11 mouse cellular contexts compared by ENCODE assay signal in genomic region chr12:52397718-52398510, GRCm38 (mm10).
DNase-seq lines count a peak whose midpoint lies in the region; ATAC-seq lines count a peak whose summit lies in the region.
"Had no signal": no experiment of that assay in that cellular context is flagged by ENCODE, and none has a peak within 500 bp of the region (broad histone marks: within the 10 kb centered on the region; RNA-seq: fewer than 3 reads in every experiment).

No protein-coding gene starts in this region.

- WGBS in forebrain, embryonic 10.5 days: 69% methylated on average over 2 of the region's 2 CpGs
- 34% methylated on average over 2 of the region's 2 CpGs for WGBS in forebrain, embryonic 13.5 days
- WGBS in kidney, embryonic 14.5 days: 68% methylated on average over 2 of the region's 2 CpGs
- WGBS in embryonic facial prominence, embryonic 10.5 days: 65% methylated on average over 2 of the region's 2 CpGs

- no peaks in the 10 kb centered on the region for H3K9me3 ChIP-seq in forebrain, embryonic 10.5 days
- no peaks in the 10 kb centered on the region; the same call in 1 of the 2 replicates for H3K9me3 ChIP-seq in forebrain, embryonic 13.5 days (replicated peaks)
- no peaks in the 10 kb centered on the region for H3K9me3 ChIP-seq in kidney, embryonic 14.5 days (ENCODE audit: control insufficient read depth, low read length)
- H3K9me3 ChIP-seq in embryonic facial prominence, embryonic 10.5 days: no peaks in the 10 kb centered on the region
- H3K9me3 ChIP-seq: limb, embryonic 13.5 days had no signal

- no peak overlapping the region for H3K4me3 ChIP-seq in forebrain, embryonic 10.5 days
- H3K4me3 ChIP-seq in forebrain, embryonic 13.5 days: no peak overlapping the region
- no peak overlapping the region for H3K4me3 ChIP-seq in kidney, embryonic 14.5 days (ENCODE audit: low read length)
- H3K4me3 ChIP-seq in embryonic facial prominence, embryonic 10.5 days: no peak overlapping the region
- H3K4me3 ChIP-seq: limb, embryonic 13.5 days had no signal

- no peak overlapping the region for H3K9ac ChIP-seq in forebrain, embryonic 13.5 days
- H3K9ac ChIP-seq in kidney, embryonic 14.5 days (ENCODE audit: low read depth, low read length): no peak overlapping the region
- H3K9ac ChIP-seq: limb, embryonic 13.5 days had no signal

- DNase-seq in forebrain, embryonic 10.5 days (ENCODE audit: extremely low spot score, low spot score): no peak
- DNase-seq in kidney, adult 11 months: peak; percentile 36
- no peak for DNase-seq in embryonic facial prominence, embryonic 10.5 days (ENCODE audit: low spot score)
- peak; percentile 15 for DNase-seq in kidney, postnatal 10 days
- DNase-seq in lung, postnatal 10 days: no peak
- DNase-seq in MN1 (ENCODE audit: low spot score): no peak
- DNase-seq: cerebellum, postnatal 25 days; lung, postnatal 4 days had no signal

- 0 out of 2 replicates have a peak, but pooled peaks cover 11% of the 10 kb centered on the region for H3K27me3 ChIP-seq in forebrain, embryonic 10.5 days (ENCODE audit: poor library complexity, severe bottlenecking)
- no peaks in the 10 kb centered on the region for H3K27me3 ChIP-seq in forebrain, embryonic 13.5 days
- H3K27me3 ChIP-seq in kidney, embryonic 14.5 days (ENCODE audit: control insufficient read depth, insufficient read depth, low read length): no peaks in the 10 kb centered on the region
- H3K27me3 ChIP-seq in embryonic facial prominence, embryonic 10.5 days (replicated peaks; ENCODE audit: low read depth, poor library complexity, severe bottlenecking): no peaks in the 10 kb centered on the region; the same call in 1 of the 2 replicates
- H3K27me3 ChIP-seq: limb, embryonic 13.5 days had no signal

- H3K36me3 ChIP-seq in forebrain, embryonic 10.5 days (replicated peaks): no peaks in the 10 kb centered on the region
- H3K36me3 ChIP-seq in forebrain, embryonic 13.5 days (ENCODE audit: poor library complexity, severe bottlenecking): no peaks in the 10 kb centered on the region
- no peaks in the 10 kb centered on the region for H3K36me3 ChIP-seq in kidney, embryonic 14.5 days (ENCODE audit: control insufficient read depth, insufficient read depth, low read length)
- H3K36me3 ChIP-seq in embryonic facial prominence, embryonic 10.5 days (replicated peaks): no peaks in the 10 kb centered on the region
- H3K36me3 ChIP-seq: limb, embryonic 13.5 days had no signal

- H3K27ac ChIP-seq in forebrain, embryonic 10.5 days: 0 out of 2 replicates have a peak overlapping the region, but pooled peaks have one; percentile 35
- no peak overlapping the region for H3K27ac ChIP-seq in forebrain, embryonic 13.5 days
- no peak overlapping the region for H3K27ac ChIP-seq in kidney, embryonic 14.5 days (ENCODE audit: low read depth, low read length)
- peak overlapping the region; percentile 67; the same call in 1 of the 2 replicates for H3K27ac ChIP-seq in embryonic facial prominence, embryonic 10.5 days (replicated peaks)
- H3K27ac ChIP-seq: limb, embryonic 13.5 days had no signal

- no peak for ATAC-seq in forebrain, embryonic 13.5 days
- no peak for ATAC-seq in kidney, embryonic 14.5 days (ENCODE audit: low FRiP score, low TSS enrichment)

- peaks cover 46% of the 10 kb centered on the region for H3K4me1 ChIP-seq in forebrain, embryonic 10.5 days
- H3K4me1 ChIP-seq in forebrain, embryonic 13.5 days: peaks cover 47% of the 10 kb centered on the region
- 0 out of 2 replicates have a peak, but pooled peaks cover 5% of the 10 kb centered on the region for H3K4me1 ChIP-seq in kidney, embryonic 14.5 days (ENCODE audit: control insufficient read depth, insufficient read depth, low read length)
- peaks cover 35% of the 10 kb centered on the region for H3K4me1 ChIP-seq in embryonic facial prominence, embryonic 10.5 days

- no peak overlapping the region for H3K4me2 ChIP-seq in forebrain, embryonic 13.5 days
- H3K4me2 ChIP-seq in kidney, embryonic 14.5 days (replicated peaks; ENCODE audit: low read depth, low read length): no peak overlapping the region
- H3K4me2 ChIP-seq: limb, embryonic 13.5 days had no signal

Comparison
In these comparisons a context has a peak if more than half of its experiments do, and no peak if none do; other contexts are left out.
1. H3K27ac ChIP-seq: peak in forebrain, embryonic 10.5 days (single experiment) and embryonic facial prominence, embryonic 10.5 days (single experiment); none in forebrain, embryonic 13.5 days (single experiment) and kidney, embryonic 14.5 days (single experiment).
2. DNase-seq: peak in kidney, adult 11 months (single experiment) and kidney, postnatal 10 days (single experiment); none in forebrain, embryonic 10.5 days (single experiment), embryonic facial prominence, embryonic 10.5 days (single experiment), lung, postnatal 10 days (single experiment) and MN1 (single experiment).